Comparison of ENCODE assay signal across 18 mouse cellular contexts in the genomic region with DNA sequence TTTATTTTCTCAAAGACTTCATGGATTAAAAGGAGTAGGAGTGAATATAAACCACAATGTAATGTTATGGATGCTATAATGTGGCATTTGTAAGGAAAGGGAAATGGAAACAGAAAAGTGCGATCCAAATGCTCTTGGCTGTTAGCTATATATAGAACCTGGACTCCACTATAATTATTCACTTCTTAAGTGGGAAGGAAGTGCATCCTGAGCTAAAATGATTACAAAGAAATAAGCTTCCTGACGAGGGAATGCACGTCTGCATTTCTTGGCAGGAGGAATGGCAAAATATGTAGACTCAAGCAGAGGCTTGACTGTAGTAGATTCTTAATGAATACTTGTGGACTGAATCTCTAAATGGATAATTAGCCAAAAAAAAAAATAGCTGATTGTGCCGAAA.
"Had no signal": no experiment of that assay in that cellular context is flagged by ENCODE, and none has a peak within 500 bp of the region (broad histone marks: within the 10 kb centered on the region; RNA-seq: fewer than 3 reads in every experiment).

No protein-coding gene starts in this region.

- H3K27ac ChIP-seq: kidney, postnatal 0 days; left cerebral cortex, adult 2 months; liver, embryonic 13.5 days; midbrain, embryonic 15.5 days; neural tube, embryonic 13.5 days; stomach, embryonic 15.5 days had no signal

- H3K4me3 ChIP-seq: left cerebral cortex, adult 2 months; liver, embryonic 13.5 days; midbrain, embryonic 15.5 days; myocyte; neural tube, embryonic 13.5 days; stomach, embryonic 15.5 days had no signal

- ATAC-seq: midbrain, embryonic 15.5 days had no signal

- H3K4me2 ChIP-seq: liver, embryonic 13.5 days; midbrain, embryonic 11.5 days; midbrain, embryonic 15.5 days; neural tube, embryonic 13.5 days; stomach, embryonic 15.5 days had no signal

- H3K9me3 ChIP-seq: liver, embryonic 13.5 days; midbrain, embryonic 15.5 days; neural tube, embryonic 13.5 days; stomach, embryonic 15.5 days had no signal

- H3K36me3 ChIP-seq: liver, embryonic 13.5 days; midbrain, embryonic 15.5 days; neural tube, embryonic 13.5 days; stomach, embryonic 15.5 days had no signal

- H3K4me1 ChIP-seq: liver, embryonic 13.5 days; midbrain, embryonic 15.5 days; neural tube, embryonic 13.5 days; stomach, embryonic 15.5 days had no signal

- H3K9ac ChIP-seq: liver, embryonic 13.5 days; midbrain, embryonic 15.5 days; neural tube, embryonic 13.5 days; stomach, embryonic 15.5 days had no signal

- H3K27me3 ChIP-seq: liver, embryonic 13.5 days; midbrain, embryonic 15.5 days; neural tube, embryonic 13.5 days; stomach, embryonic 15.5 days had no signal

- DNase-seq: kidney, adult 2 months; kidney, postnatal 36 days; layer of hippocampus, postnatal 36 days; liver, embryonic 13.5 days; lung, adult 2 months; lung, postnatal 14 days; lung, postnatal 4 days; retina, postnatal 1 day; right cerebral cortex, postnatal 4 days; thymus, adult 18-20 months; thymus, postnatal 36 days had no signal
